Mouse (Mus musculus): ENCODE measurements around the gene Hsd17b6. TPM values are rescaled to one million over a fixed set of nuclear protein-coding genes. Genes with fewer than 3 reads are reported as not detected.
A peak's percentile ranks its signal among the peaks of the same experiment; 100 is the strongest.

Hsd17b6 gene
- total and polyA plus RNA-seq, 2 experiments from 2014 or later: not detected

GRCm38 (mm10) chr10:128023496-128023895 is 16.1 kb upstream of the Hsd17b6 start:
- Histone ChIP-seq H3K9ac (replicated peaks; ENCODE audit: low read depth, low read length) (no peak overlapping the region), H3K27ac (ENCODE audit: low read depth) (no peak overlapping the region), H3K36me3 (replicated peaks; ENCODE audit: control insufficient read depth, insufficient read depth, low read length) (peaks cover 32% of the 10 kb centered on the region), H3K4me3 (ENCODE audit: low read depth, low read length) (no peak overlapping the region), H3K27me3 (ENCODE audit: control insufficient read depth, insufficient read depth, low read length) (no peaks in the 10 kb centered on the region), H3K4me1 (ENCODE audit: control insufficient read depth, insufficient read depth) (no peaks in the 10 kb centered on the region), H3K4me2 (ENCODE audit: low read depth, low read length) (no peak overlapping the region), H3K9me3 (replicated peaks; ENCODE audit: control insufficient read depth, low read length) (no peaks in the 10 kb centered on the region)
- no peak for DNase-seq (ENCODE audit: low spot score)
- ATAC-seq (ENCODE audit: insufficient read depth, low read depth): no peak
- 91% methylated on average over 10 of the region's 10 CpGs for WGBS
- TF ChIP-seq EP300 (IDR thresholded peaks at IDR 0.05; ENCODE audit: low read depth) (no peak), CTCF (IDR thresholded peaks at IDR 0.05; ENCODE audit: low read depth) (no peak)

- no peak overlapping the region for H3K4me3 ChIP-seq (ENCODE audit: low read depth, low read length)
- H3K27ac ChIP-seq (ENCODE audit: low read depth): no peak overlapping the region
- no peak overlapping the region for H3K9ac ChIP-seq (replicated peaks; ENCODE audit: low read depth, low read length)
- no peak for DNase-seq (ENCODE audit: low spot score)
- no peaks in the 10 kb centered on the region for H3K9me3 ChIP-seq (replicated peaks; ENCODE audit: control insufficient read depth, low read length)
- TF ChIP-seq EP300 (IDR thresholded peaks at IDR 0.05; ENCODE audit: low read depth): no peak
- TF ChIP-seq CTCF (IDR thresholded peaks at IDR 0.05; ENCODE audit: low read depth): no peak
- H3K36me3 ChIP-seq (replicated peaks; ENCODE audit: control insufficient read depth, insufficient read depth, low read length): peaks cover 28% of the 10 kb centered on the region
- H3K4me1 ChIP-seq (ENCODE audit: control insufficient read depth, insufficient read depth): no peaks in the 10 kb centered on the region
- no peaks in the 10 kb centered on the region for H3K27me3 ChIP-seq (ENCODE audit: control insufficient read depth, insufficient read depth, low read length)
- no peak overlapping the region for H3K4me2 ChIP-seq (ENCODE audit: low read depth, low read length)
- 91% methylated on average over 5 of the region's 5 CpGs for WGBS
- ATAC-seq (ENCODE audit: insufficient read depth, low read depth): no peak
Measured at GRCm38 (mm10) chr10:128022196-128022595, 14.8 kb upstream of the Hsd17b6 start.

DNA sequence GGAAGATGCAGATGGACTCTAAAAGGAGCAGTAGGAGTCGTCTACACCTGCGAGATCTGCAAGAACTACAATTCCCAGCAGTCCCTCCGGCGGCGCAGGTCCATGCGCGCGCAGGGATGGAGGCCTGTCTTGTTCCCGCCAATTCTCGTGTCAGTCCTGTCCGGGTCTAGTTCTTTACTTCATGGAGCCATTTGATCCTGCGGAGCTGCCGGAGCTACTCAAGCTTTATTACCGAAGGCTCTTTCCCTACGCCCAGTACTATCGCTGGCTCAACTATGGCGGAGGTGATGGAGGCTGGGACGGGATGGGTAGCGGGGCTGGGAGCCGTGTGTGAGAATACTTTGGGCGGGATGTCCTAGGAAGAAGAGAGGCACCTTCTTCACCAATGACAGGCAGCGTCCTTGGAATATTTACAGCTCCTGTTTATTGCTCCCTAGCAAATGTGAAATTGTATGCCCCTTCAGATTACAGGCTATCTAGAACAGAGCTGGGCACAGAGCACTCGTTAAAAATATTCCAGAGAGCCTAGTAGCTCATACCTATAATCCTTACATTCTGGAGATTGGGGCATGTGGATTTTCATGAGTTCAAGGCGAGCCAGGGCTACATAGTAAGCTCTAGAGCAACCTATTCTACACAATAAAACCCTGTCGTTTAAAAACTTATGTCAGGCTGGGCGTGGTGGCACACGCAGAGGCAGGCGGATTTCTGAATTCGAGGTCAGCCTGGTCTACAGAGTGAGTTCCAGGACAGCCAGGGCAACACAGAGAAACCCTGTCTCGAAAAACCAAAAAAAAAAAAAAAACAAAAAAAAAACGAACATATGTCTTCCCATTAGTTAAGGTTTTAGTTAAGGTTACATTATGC is 7.9 kb upstream of the Hsd17b6 start, which contains the start of gene Prim1:
Prim1 (plus strand) TSS at position 101 of the 867 bp plus-strand sequence.
- peak; percentile 72 for DNase-seq (ENCODE audit: low spot score)
- Histone ChIP-seq H3K4me2 (ENCODE audit: low read depth, low read length) (peak within 1 kb of the TSS; percentile 83), H3K27me3 (ENCODE audit: control insufficient read depth, insufficient read depth, low read length) (no peaks in the 10 kb centered on the region), H3K9ac (replicated peaks; ENCODE audit: low read depth, low read length) (peak within 1 kb of the TSS; percentile 55; the same call in 1 of the 2 replicates), H3K4me3 (ENCODE audit: low read depth, low read length) (peak within 1 kb of the TSS; percentile 75), H3K36me3 (replicated peaks; ENCODE audit: control insufficient read depth, insufficient read depth, low read length) (no peaks in the 10 kb centered on the region), H3K9me3 (replicated peaks; ENCODE audit: control insufficient read depth, low read length) (no peaks in the 10 kb centered on the region), H3K27ac (ENCODE audit: low read depth) (0 out of 2 replicates have a peak within 1 kb of the TSS, but pooled peaks have one; percentile 20), H3K4me1 (ENCODE audit: control insufficient read depth, insufficient read depth) (no peaks in the 10 kb centered on the region; the same call in 1 of the 2 replicates)
- ATAC-seq (ENCODE audit: insufficient read depth, low read depth): peak; percentile 81
- no peak for TF ChIP-seq CTCF (IDR thresholded peaks at IDR 0.05; ENCODE audit: low read depth)
- no peak for TF ChIP-seq EP300 (IDR thresholded peaks at IDR 0.05; ENCODE audit: low read depth)
- WGBS: 6% methylated on average over 31 of the region's 31 CpGs

GRCm38 (mm10) chr10:128009735-128010134 is 2.3 kb upstream of the Hsd17b6 start:
- Histone ChIP-seq H3K9me3 (replicated peaks; ENCODE audit: control insufficient read depth, low read length) (no peaks in the 10 kb centered on the region), H3K4me3 (ENCODE audit: low read depth, low read length) (no peak overlapping the region), H3K36me3 (replicated peaks; ENCODE audit: control insufficient read depth, insufficient read depth, low read length) (no peaks in the 10 kb centered on the region), H3K4me1 (ENCODE audit: control insufficient read depth, insufficient read depth) (no peaks in the 10 kb centered on the region; the same call in 1 of the 2 replicates), H3K4me2 (ENCODE audit: low read depth, low read length) (no peak overlapping the region), H3K27ac (ENCODE audit: low read depth) (no peak overlapping the region), H3K9ac (replicated peaks; ENCODE audit: low read depth, low read length) (no peak overlapping the region), H3K27me3 (ENCODE audit: control insufficient read depth, insufficient read depth, low read length) (no peaks in the 10 kb centered on the region)
- no peak for ATAC-seq (ENCODE audit: insufficient read depth, low read depth)
- TF ChIP-seq CTCF (IDR thresholded peaks at IDR 0.05; ENCODE audit: low read depth) (no peak), EP300 (IDR thresholded peaks at IDR 0.05; ENCODE audit: low read depth) (no peak)
- DNase-seq (ENCODE audit: low spot score): no peak
- 58% methylated on average over 5 of the region's 5 CpGs for WGBS

DNA sequence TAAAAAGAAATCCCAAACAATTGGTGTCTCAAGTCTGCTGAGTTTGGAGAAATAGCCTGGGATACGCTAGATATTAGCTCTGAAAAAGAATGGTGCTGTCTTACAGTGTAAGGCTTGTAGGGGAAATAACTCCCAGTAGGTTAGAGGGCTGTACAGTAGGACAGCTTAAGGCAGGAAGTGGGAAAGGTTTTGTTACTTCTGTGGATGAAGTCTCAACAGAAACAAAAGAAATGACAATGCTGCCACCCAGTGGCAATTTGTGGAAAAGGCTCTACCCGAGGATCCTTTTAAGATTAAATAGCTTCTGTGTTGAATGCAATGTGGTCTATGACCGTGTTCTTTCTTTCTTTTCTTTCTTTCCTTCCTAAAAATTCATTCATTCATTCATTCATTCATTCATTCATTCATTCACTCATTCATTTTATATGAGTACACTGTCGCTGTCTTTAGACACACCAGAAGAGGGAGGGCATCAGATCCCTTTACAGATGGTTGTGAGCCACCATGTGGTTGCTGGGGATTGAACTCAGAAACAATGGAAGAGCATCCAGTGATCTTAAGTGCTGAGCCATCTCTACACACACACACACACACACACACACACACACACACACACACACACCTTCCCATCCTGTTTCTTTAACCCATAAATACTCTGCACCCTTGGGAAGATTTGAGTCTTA is 937 bp upstream of the Hsd17b6 start:
- Histone ChIP-seq H3K9ac (replicated peaks; ENCODE audit: low read depth, low read length) (no peak overlapping the region), H3K36me3 (replicated peaks; ENCODE audit: control insufficient read depth, insufficient read depth, low read length) (no peaks in the 10 kb centered on the region), H3K4me2 (ENCODE audit: low read depth, low read length) (no peak overlapping the region), H3K4me1 (ENCODE audit: control insufficient read depth, insufficient read depth) (no peaks in the 10 kb centered on the region), H3K27me3 (ENCODE audit: control insufficient read depth, insufficient read depth, low read length) (no peaks in the 10 kb centered on the region), H3K4me3 (ENCODE audit: low read depth, low read length) (no peak overlapping the region), H3K9me3 (replicated peaks; ENCODE audit: control insufficient read depth, low read length) (no peaks in the 10 kb centered on the region), H3K27ac (ENCODE audit: low read depth) (no peak overlapping the region)
- DNase-seq (ENCODE audit: low spot score) (peak; percentile 63), ATAC-seq (ENCODE audit: insufficient read depth, low read depth) (peak; percentile 63; the same call in 1 of the 2 replicates)
- TF ChIP-seq EP300 (IDR thresholded peaks at IDR 0.05; ENCODE audit: low read depth) (no peak), CTCF (IDR thresholded peaks at IDR 0.05; ENCODE audit: low read depth) (peak; percentile 80)
- WGBS: 4% methylated on average over 4 of the region's 4 CpGs

All from heart, postnatal 0 days (tissue).